ENCODE assay signal across 13 mouse cellular contexts in genomic region chr15:83634076-83634475, GRCm38 (mm10). TPM values are rescaled to one million over a fixed set of nuclear protein-coding genes. Genes with fewer than 3 reads are reported as not detected.
DNase-seq lines count a peak whose midpoint lies in the region; ATAC-seq and TF ChIP-seq lines count a peak whose summit lies in the region.
"Had no signal": no experiment of that assay in that cellular context is flagged by ENCODE, and none has a peak within 500 bp of the region (broad histone marks: within the 10 kb centered on the region; RNA-seq: fewer than 3 reads in every experiment).

No protein-coding gene starts in this region.

- no peaks in the 10 kb centered on the region for H3K36me3 ChIP-seq in liver, adult 2 months (ENCODE audit: control insufficient read depth, insufficient read depth, low read length)
- no peaks in the 10 kb centered on the region for H3K36me3 ChIP-seq in liver, embryonic 11.5 days (ENCODE audit: control insufficient read depth, insufficient read depth, low read length)
- H3K36me3 ChIP-seq: G1E; hindbrain, embryonic 15.5 days; lung, embryonic 15.5 days had no signal

- no peak for ATAC-seq in liver, embryonic 11.5 days (replicated peaks; ENCODE audit: low FRiP score)

- intact Hi-C loops in gastrocnemius, adult 2 months (cut with DNase I): no loop called here
- intact Hi-C loops in gastrocnemius, postnatal 14 days (cut with DNase I; ENCODE audit: low total_unique reads): loop anchor here (10.0 kb wide), 2 partner anchors 91 to 121 kb away; partner anchors contain the start of gene Scube1

- H3K79me2 ChIP-seq in liver, adult 2 months (ENCODE audit: control insufficient read depth, insufficient read depth, low read length): no peaks in the 10 kb centered on the region

- H3K9ac ChIP-seq in liver, adult 2 months (ENCODE audit: low read depth, low read length): no peak overlapping the region
- no peak overlapping the region for H3K9ac ChIP-seq in liver, embryonic 11.5 days (ENCODE audit: low read depth, low read length)
- H3K9ac ChIP-seq: hindbrain, embryonic 15.5 days; lung, embryonic 15.5 days had no signal

- H3K27me3 ChIP-seq in liver, adult 2 months (ENCODE audit: control insufficient read depth, insufficient read depth, low read length): no peaks in the 10 kb centered on the region
- 0 out of 2 replicates have a peak, but pooled peaks cover 2% of the 10 kb centered on the region for H3K27me3 ChIP-seq in liver, embryonic 11.5 days (replicated peaks; ENCODE audit: control insufficient read depth, insufficient read depth, low read length)
- H3K27me3 ChIP-seq: hindbrain, embryonic 15.5 days had no signal

- TF ChIP-seq POLR2A in liver, adult 2 months (IDR thresholded peaks at IDR 0.05; ENCODE audit: extremely low read depth, insufficient read depth, low read length): no peak

- H3K9me3 ChIP-seq in liver, embryonic 11.5 days (ENCODE audit: control insufficient read depth, low read length): peaks cover 2% of the 10 kb centered on the region; the same call in 1 of the 2 replicates
- H3K9me3 ChIP-seq: G1E; hindbrain, embryonic 15.5 days; lung, embryonic 15.5 days had no signal

- DNase-seq in gastrocnemius, adult 2 months: no peak
- no peak for DNase-seq in gastrocnemius, postnatal 14 days
- DNase-seq in liver, adult 2 months (ENCODE audit: extremely low read depth, low read depth, low spot score): no peak
- no peak for DNase-seq in liver, embryonic 11.5 days (ENCODE audit: low spot score)
- DNase-seq in ES-CJ7 (ENCODE audit: low read depth, low spot score): peak; percentile 45
- DNase-seq in induced T-regulatory cell, adult 2 months (ENCODE audit: low read depth): peak; percentile 6
- DNase-seq in spleen, adult 18-20 months: no peak
- DNase-seq in adrenal gland, postnatal 10 days: no peak
- DNase-seq: gastrocnemius, postnatal 10 days; right cerebral cortex, postnatal 14 days had no signal

- no peaks in the 10 kb centered on the region for H3K4me1 ChIP-seq in liver, adult 2 months (ENCODE audit: control insufficient read depth, insufficient read depth, low read length)
- H3K4me1 ChIP-seq in liver, embryonic 11.5 days (replicated peaks; ENCODE audit: control insufficient read depth, insufficient read depth, low read length): no peaks in the 10 kb centered on the region; the same call in 1 of the 2 replicates
- H3K4me1 ChIP-seq: hindbrain, embryonic 15.5 days had no signal

- no peak overlapping the region for H3K27ac ChIP-seq in gastrocnemius, adult 2 months
- no peak overlapping the region for H3K27ac ChIP-seq in liver, adult 2 months (replicated peaks; ENCODE audit: insufficient read depth, low read depth, low read length)
- H3K27ac ChIP-seq in liver, embryonic 11.5 days (ENCODE audit: low read depth, low read length): no peak overlapping the region
- H3K27ac ChIP-seq: hindbrain, embryonic 15.5 days; lung, embryonic 15.5 days had no signal

- H3K4me3 ChIP-seq in gastrocnemius, adult 2 months: no peak overlapping the region
- H3K4me3 ChIP-seq in liver, adult 2 months (ENCODE audit: insufficient read depth, low read depth, low read length): no peak overlapping the region
- no peak overlapping the region for H3K4me3 ChIP-seq in liver, embryonic 11.5 days (ENCODE audit: low read depth, low read length)
- H3K4me3 ChIP-seq: hindbrain, embryonic 15.5 days; lung, embryonic 15.5 days had no signal

- peak; percentile 57 for TF ChIP-seq CTCF in gastrocnemius, adult 2 months (IDR thresholded peaks at IDR 0.05)
- 0 out of 2 replicates have a peak, but pooled peaks have one; percentile 9 for TF ChIP-seq CTCF in liver, adult 2 months (IDR thresholded peaks at IDR 0.05; ENCODE audit: low read depth, low read length)

- 13% methylated on average over 1 of the region's 1 CpGs for WGBS in liver, adult 2 months
- WGBS in liver, embryonic 11.5 days: 8% methylated on average over 1 of the region's 1 CpGs

- H3K4me2 ChIP-seq in liver, embryonic 11.5 days: no peak overlapping the region
- H3K4me2 ChIP-seq: hindbrain, embryonic 15.5 days; lung, embryonic 15.5 days had no signal

RNA-seq across cellular contexts. Expression of gene Ttll12, which starts 39.1 kb away (rescaled TPM):
- 1 to 10 TPM; 3.4 to 4.9 TPM for total RNA-seq in gastrocnemius, adult 2 months (2021)
- 1 to 10 TPM; 6.3 to 8.3 TPM for total RNA-seq in gastrocnemius, postnatal 14 days (2021)
- 4.9 and 6.5 TPM in 2 replicates for total RNA-seq in liver, adult 2 months (2014; rRNA removed)
- polyA plus RNA-seq in liver, adult 2 months (2012; rRNA removed): 11.2 and 11.8 TPM in 2 replicates
- 81.4 and 87.1 TPM in 2 replicates for polyA plus RNA-seq in liver, embryonic 11.5 days (2014; fragmentation: Nextera tagmentation; extraction: Ambion mirVana)
- 10 to 100 TPM; 19.0 to 21.1 TPM for total RNA-seq in adrenal gland, postnatal 10 days (2021)

Comparison
In these comparisons a context has a peak if more than half of its experiments do, and no peak if none do; other contexts are left out.
1. DNase-seq: peak in ES-CJ7 (single experiment) and induced T-regulatory cell, adult 2 months (single experiment); none in gastrocnemius, adult 2 months (single experiment), gastrocnemius, postnatal 14 days (single experiment), liver, adult 2 months (single experiment), liver, embryonic 11.5 days (single experiment), spleen, adult 18-20 months (0 of 2) and adrenal gland, postnatal 10 days (single experiment).